Mouse (Mus musculus) MEL (cell line): ENCODE measurements around the gene Bmp2k. TPM values are rescaled to one million over a fixed set of nuclear protein-coding genes. Genes with fewer than 3 reads are reported as not detected.

Experiments used
- DNase-seq: peaks from one replicate; pipeline ENCODE4 v3.0.0; 2011; ENCODE audit warnings: low read depth, low spot score
- H3K27ac ChIP-seq: 2 replicates; pipeline ENCODE4 v1.5.1; 2012; ENCODE audit warnings: low read depth, mild to moderate bottlenecking, control low read depth, low read length, moderate library complexity; ENCODE audit not compliant: control insufficient read depth
- H3K27me3 ChIP-seq, 2 experiments: fragments of 150-350 bp in 1 of 2; sonication (generic) in 1 of 2; 2 replicates each; pipeline ENCODE4 v1.6.1; 2012; ENCODE audit warnings: low read length in 2 of 2, mild to moderate bottlenecking in 2 of 2, improper control_type of control experiment in 1 of 2, moderate library complexity in 1 of 2; ENCODE audit not compliant: insufficient read depth in 2 of 2, control insufficient read depth in 1 of 2
- H3K36me3 ChIP-seq, 2 experiments: 2 replicates each; pipeline ENCODE4 v1.6.1; 2012 to 2014; ENCODE audit warnings: low read length in 2 of 2, improper control_type of control experiment in 1 of 2, inconsistent platforms in 1 of 2, mild to moderate bottlenecking in 1 of 2; ENCODE audit not compliant: insufficient read depth in 2 of 2, control insufficient read depth in 1 of 2
- H3K4me1 ChIP-seq, 2 experiments: fragments of 150-350 bp in 1 of 2; sonication (generic) in 1 of 2; 2 replicates each; pipeline ENCODE4 v1.6.1; 2012; ENCODE audit warnings: low read length in 2 of 2, improper control_type of control experiment in 1 of 2, mild to moderate bottlenecking in 1 of 2; ENCODE audit not compliant: insufficient read depth in 2 of 2, control insufficient read depth in 1 of 2
- H3K4me3 ChIP-seq, 2 experiments: fragments of 150-350 bp in 1 of 2; sonication (generic) in 1 of 2; 2 replicates each; pipeline ENCODE4 v1.5.1; 2012; ENCODE audit warnings: low read depth in 2 of 2, low read length in 2 of 2, mild to moderate bottlenecking in 2 of 2, moderate library complexity in 2 of 2, control low read depth in 1 of 2, improper control_type of control experiment in 1 of 2; ENCODE audit not compliant: control insufficient read depth in 1 of 2, insufficient read depth in 1 of 2
- H3K79me2 ChIP-seq: 2 replicates; pipeline ENCODE4 v1.6.1; 2012; ENCODE audit warnings: mild to moderate bottlenecking, low read length, moderate library complexity; ENCODE audit not compliant: control insufficient read depth, poor library complexity, insufficient read depth
- H3K9ac ChIP-seq: 2 replicates; pipeline ENCODE4 v1.6.1; 2012; ENCODE audit warnings: low read depth, mild to moderate bottlenecking, control low read depth, low read length, moderate library complexity; ENCODE audit not compliant: control insufficient read depth, poor library complexity, severe bottlenecking
- H3K9me3 ChIP-seq: fragments of 150-350 bp; sonication (generic); replicated peaks from 2 replicates; pipeline ENCODE4 v1.6.1; 2012; ENCODE audit warnings: mild to moderate bottlenecking, low read length, improper control_type of control experiment, moderate library complexity; ENCODE audit not compliant: insufficient read depth
- CHD2 ChIP-seq: IDR thresholded peaks from 2 replicates; pipeline ENCODE4 v1.6.1; 2011; ENCODE audit warnings: low read length, improper control_type of control experiment
- CTCF ChIP-seq, 3 experiments: IDR thresholded peaks in 2 of 3; conservative IDR thresholded peaks in 1 of 3; 2 replicates each; pipeline ENCODE4 v1.5.1; 2011 to 2012; ENCODE audit warnings: low read length in 3 of 3, low read depth in 2 of 3, mild to moderate bottlenecking in 2 of 3, improper control_type of control experiment in 1 of 3, inconsistent platforms in 1 of 3, mixed read lengths in 1 of 3, moderate library complexity in 1 of 3; ENCODE audit not compliant: control insufficient read depth in 1 of 3, insufficient read depth in 1 of 3, poor library complexity in 1 of 3, severe bottlenecking in 1 of 3
- ELF1 ChIP-seq: IDR thresholded peaks from 2 replicates; pipeline ENCODE4 v1.6.1; 2014; ENCODE audit warnings: low read depth, mild to moderate bottlenecking, inconsistent platforms, low read length, improper control_type of control experiment, moderate library complexity
- EP300 ChIP-seq, 2 experiments: IDR thresholded peaks; 2 replicates each; pipeline ENCODE4 v1.6.1; 2011; ENCODE audit warnings: improper control_type of control experiment in 2 of 2, low read length in 2 of 2, low read depth in 1 of 2, mild to moderate bottlenecking in 1 of 2
- ETS1 ChIP-seq: IDR thresholded peaks from 2 replicates; pipeline ENCODE4 v1.6.1; 2012; ENCODE audit warnings: low read depth, mild to moderate bottlenecking, inconsistent platforms, low read length, improper control_type of control experiment, moderate library complexity
- GATA1 ChIP-seq: IDR thresholded peaks from 2 replicates; pipeline ENCODE4 v1.6.1; 2011; ENCODE audit warnings: low read depth, low read length, improper control_type of control experiment
- KAT2A ChIP-seq: conservative IDR thresholded peaks from 2 replicates; pipeline ENCODE4 v1.6.1; 2012; ENCODE audit warnings: low read depth, low read length, improper control_type of control experiment, inconsistent platforms
- MAZ ChIP-seq: IDR thresholded peaks from 2 replicates; pipeline ENCODE4 v1.6.1; 2012; ENCODE audit warnings: low read depth, mild to moderate bottlenecking, inconsistent platforms, low read length, improper control_type of control experiment
- MEF2A ChIP-seq: IDR thresholded peaks from 2 replicates; pipeline ENCODE4 v1.6.1; 2014; ENCODE audit warnings: low read depth, mild to moderate bottlenecking, inconsistent platforms, low read length, improper control_type of control experiment; ENCODE audit not compliant: poor library complexity, insufficient replicate concordance, severe bottlenecking; ENCODE audit errors: extremely low read depth
- MYB ChIP-seq: IDR thresholded peaks from 2 replicates; pipeline ENCODE4 v1.6.1; 2011; ENCODE audit warnings: mild to moderate bottlenecking, low read depth, low read length, improper control_type of control experiment
- NELFE ChIP-seq: IDR thresholded peaks from 2 replicates; pipeline ENCODE4 v1.6.1; 2011; ENCODE audit warnings: low read depth, low read length, improper control_type of control experiment
- NRF1 ChIP-seq: IDR thresholded peaks from 2 replicates; pipeline ENCODE4 v1.6.1; 2014; ENCODE audit warnings: low read depth, mild to moderate bottlenecking, inconsistent platforms, low read length, improper control_type of control experiment, moderate library complexity; ENCODE audit not compliant: poor library complexity, insufficient read depth, severe bottlenecking
- POLR2A ChIP-seq, 2 experiments: IDR thresholded peaks; 2 replicates each; pipeline ENCODE4 v1.6.1; 2011 to 2012; ENCODE audit warnings: low read length in 2 of 2, mild to moderate bottlenecking in 2 of 2, control low read depth in 1 of 2, improper control_type of control experiment in 1 of 2, low read depth in 1 of 2, moderate library complexity in 1 of 2; ENCODE audit not compliant: control insufficient read depth in 1 of 2, insufficient read depth in 1 of 2, poor library complexity in 1 of 2
- POLR2AphosphoS5 ChIP-seq: IDR thresholded peaks from 2 replicates; pipeline ENCODE4 v1.6.1; 2012; ENCODE audit warnings: low read depth, borderline replicate concordance, mild to moderate bottlenecking, inconsistent platforms, low read length, moderate library complexity, mixed read lengths
- RAD21 ChIP-seq: IDR thresholded peaks from 2 replicates; pipeline ENCODE4 v1.6.1; 2011; ENCODE audit warnings: mild to moderate bottlenecking, low read depth, low read length, improper control_type of control experiment
- SIN3A ChIP-seq: IDR thresholded peaks from 2 replicates; pipeline ENCODE4 v1.6.1; 2012; ENCODE audit warnings: low read length, improper control_type of control experiment, inconsistent platforms
- SMC3 ChIP-seq: IDR thresholded peaks from 2 replicates; pipeline ENCODE4 v1.6.1; 2011; ENCODE audit warnings: low read depth, low read length, improper control_type of control experiment
- TAL1 ChIP-seq: IDR thresholded peaks from 2 replicates; pipeline ENCODE4 v1.6.1; 2012; ENCODE audit warnings: mild to moderate bottlenecking, inconsistent platforms, low read length, moderate library complexity, mixed read lengths
- UBTF ChIP-seq: IDR thresholded peaks from 2 replicates; pipeline ENCODE4 v1.6.1; 2012; ENCODE audit warnings: low read depth, mild to moderate bottlenecking, inconsistent platforms, low read length, improper control_type of control experiment, moderate library complexity, borderline replicate concordance; ENCODE audit not compliant: insufficient read depth
- ZC3H11A ChIP-seq: IDR thresholded peaks from 2 replicates; pipeline ENCODE4 v1.6.1; 2012; ENCODE audit warnings: low read depth, mild to moderate bottlenecking, inconsistent platforms, low read length, improper control_type of control experiment
- polyA plus RNA-seq, 2 experiments: library from polyadenylated mRNA; stranded (reverse) in 1 of 2; unstranded in 1 of 2; fragments of >175 nt in 1 of 2; fragments of >200 nt in 1 of 2; gene quantifications; 2 replicates each; pipeline versions ENCODE4 v1.2.1 to v1.2.4; 2012; ENCODE audit warnings: low replicate concordance in 2 of 2, low read depth in 1 of 2; ENCODE audit not compliant: insufficient read length in 2 of 2, insufficient read depth in 1 of 2, missing spikeins in 1 of 2
- total RNA-seq: library from RNA; depleted of rRNA; stranded (reverse); fragments of 300-350 nt; gene quantifications from 2 replicates; pipeline ENCODE4 v1.2.3, GENCODE M21; 2012

Gene Bmp2k
- total and polyA plus RNA-seq, 3 experiments, result 10.8 to 16.3 TPM; not detected in 1

DNA sequence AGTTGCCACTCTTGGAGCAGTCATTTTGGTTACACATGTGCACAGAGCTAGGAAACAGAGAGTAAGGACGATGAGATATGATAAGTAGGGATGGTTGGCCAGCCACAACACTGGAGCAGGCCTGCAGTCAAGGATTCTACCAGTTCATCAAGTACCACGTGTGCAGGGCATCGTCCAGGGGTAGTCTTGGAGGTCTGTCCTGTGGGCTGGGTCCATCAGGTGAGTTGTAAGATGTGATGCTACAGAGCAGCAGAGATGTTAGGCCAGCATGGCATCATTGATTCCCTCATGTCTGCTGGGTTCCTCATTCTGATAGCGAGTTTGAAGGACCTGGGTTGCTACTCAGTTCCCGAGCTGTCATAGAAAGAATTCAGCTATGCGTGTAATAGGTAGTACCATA is 87.6 kb downstream of the Bmp2k start:
- Histone ChIP-seq H3K27ac (no peak overlapping the region), H3K27me3 (no peaks in the 10 kb centered on the region), H3K4me1 (no peaks in the 10 kb centered on the region), H3K4me3 (no peak overlapping the region)
- DNase-seq, result no peak
- no peak for TF ChIP-seq MYB
- TF ChIP-seq ELF1, result no peak
- TF ChIP-seq TAL1, result no peak
- TF ChIP-seq EP300 (IDR thresholded peaks at IDR 0.05; ENCODE audit: low read depth in 1 of 2, low read length in 2 of 2), result no peak
- no peak for TF ChIP-seq CTCF (IDR thresholded peaks at IDR 0.05 in 2 of 3, conservative IDR thresholded peaks at IDR 0.05 in 1 of 3; ENCODE audit: control insufficient read depth in 1 of 3, insufficient read depth in 1 of 3, low read depth in 2 of 3, low read length in 3 of 3, poor library complexity in 1 of 3, severe bottlenecking in 1 of 3)
- TF ChIP-seq NELFE, result no peak
- TF ChIP-seq ZC3H11A, result no peak
- no peak for TF ChIP-seq MAZ
- TF ChIP-seq SMC3, result no peak
- TF ChIP-seq SIN3A, result no peak
- TF ChIP-seq RAD21, result no peak
- no peak for TF ChIP-seq POLR2A (IDR thresholded peaks at IDR 0.05; ENCODE audit: control insufficient read depth in 1 of 2, insufficient read depth in 1 of 2, low read depth in 1 of 2, low read length in 2 of 2, poor library complexity in 1 of 2)
- no peak for TF ChIP-seq CHD2
- no peak for TF ChIP-seq NRF1
- TF ChIP-seq, all 39 proteins: peak for 0
- no peak overlapping the region for H3K9ac ChIP-seq
- no peaks in the 10 kb centered on the region for H3K9me3 ChIP-seq
- H3K36me3 ChIP-seq, result peaks cover 0 to 7% of the 10 kb centered on the region in 2 experiments; a peak in 2 of 4 replicates
- H3K79me2 ChIP-seq, result no peaks in the 10 kb centered on the region

GRCm38 (mm10) chr5:97087030-97087630 is 89.6 kb downstream of the Bmp2k start:
- Histone ChIP-seq H3K9ac (no peak overlapping the region), H3K27me3 (no peaks in the 10 kb centered on the region), H3K36me3 (peaks cover 0 to 5% of the 10 kb centered on the region in 2 experiments; a peak in 1 of 4 replicates), H3K79me2 (no peaks in the 10 kb centered on the region), H3K4me3 (no peak overlapping the region), H3K9me3 (no peaks in the 10 kb centered on the region), H3K4me1 (no peaks in the 10 kb centered on the region), H3K27ac (no peak overlapping the region)
- DNase-seq, result no peak
- TF ChIP-seq POLR2AphosphoS5 (no peak), ELF1 (no peak), KAT2A (no peak), ETS1 (no peak), CHD2 (no peak), MEF2A (no peak), MYB (no peak), UBTF (no peak), SIN3A (no peak), TAL1 (no peak), GATA1 (no peak), RAD21 (no peak)
- TF ChIP-seq, all 39 proteins: peak for 0
